8 mouse cellular contexts compared by ENCODE assay signal in genomic region chr2:26586294-26587043, GRCm38 (mm10). TPM values are rescaled to one million over a fixed set of nuclear protein-coding genes. Genes with fewer than 3 reads are reported as not detected.
DNase-seq lines count a peak whose midpoint lies in the region; ATAC-seq and TF ChIP-seq lines count a peak whose summit lies in the region.

Gene Gm20532 (plus strand): TSS chr2:26586639.

- H3K4me1 ChIP-seq in heart, embryonic 12.5 days (replicated peaks): peaks cover 54% of the 10 kb centered on the region
- H3K4me1 ChIP-seq in liver, embryonic 15.5 days (replicated peaks): peaks cover 42% of the 10 kb centered on the region
- peaks cover 8% of the 10 kb centered on the region; the same call in 1 of the 2 replicates for H3K4me1 ChIP-seq in neural tube, embryonic 13.5 days (replicated peaks)
- peaks cover 9% of the 10 kb centered on the region for H3K4me1 ChIP-seq in thymus, adult 2 months (replicated peaks; ENCODE audit: control insufficient read depth, insufficient read depth, low read length)

- WGBS in heart, embryonic 12.5 days: under 1% methylated on average over 65 of the region's 65 CpGs
- WGBS in liver, embryonic 15.5 days (ENCODE audit: insufficient replicate concordance): under 1% methylated on average over 65 of the region's 65 CpGs
- under 1% methylated on average over 60 of the region's 65 CpGs for WGBS in neural tube, embryonic 13.5 days
- WGBS in thymus, adult 2 months: 3% methylated on average over 57 of the region's 65 CpGs

- peaks cover 26% of the 10 kb centered on the region for H3K36me3 ChIP-seq in heart, embryonic 12.5 days
- H3K36me3 ChIP-seq in liver, embryonic 15.5 days (replicated peaks): 0 out of 2 replicates have a peak, but pooled peaks cover 3% of the 10 kb centered on the region
- no peaks in the 10 kb centered on the region for H3K36me3 ChIP-seq in neural tube, embryonic 13.5 days
- no peaks in the 10 kb centered on the region for H3K36me3 ChIP-seq in thymus, adult 2 months (ENCODE audit: control insufficient read depth, insufficient read depth, low read length)

- H3K4me2 ChIP-seq in heart, embryonic 12.5 days: peak within 1 kb of the TSS; percentile 80
- H3K4me2 ChIP-seq in liver, embryonic 15.5 days: peak within 1 kb of the TSS; percentile 88
- peak within 1 kb of the TSS; percentile 66 for H3K4me2 ChIP-seq in neural tube, embryonic 13.5 days

- ATAC-seq in activated CD4-positive, CD25-positive, alpha-beta regulatory T cell, adult 4 months: peak; percentile 52
- peak; percentile 56 for ATAC-seq in heart, embryonic 12.5 days (ENCODE audit: insufficient number of reproducible peaks, low FRiP score)
- peak; percentile 65 for ATAC-seq in liver, embryonic 15.5 days (ENCODE audit: insufficient read depth)
- peak; percentile 83 for ATAC-seq in neural tube, embryonic 13.5 days (ENCODE audit: low read depth)

- peak within 1 kb of the TSS; percentile 69 for H3K4me3 ChIP-seq in heart, embryonic 12.5 days
- peak within 1 kb of the TSS; percentile 66 for H3K4me3 ChIP-seq in liver, embryonic 15.5 days (replicated peaks)
- H3K4me3 ChIP-seq in neural tube, embryonic 13.5 days: peak within 1 kb of the TSS; percentile 51
- H3K4me3 ChIP-seq in thymus, adult 2 months (ENCODE audit: control insufficient read depth, insufficient read depth, low read length): peak within 1 kb of the TSS; percentile 49

- H3K9ac ChIP-seq in heart, embryonic 12.5 days: peak within 1 kb of the TSS; percentile 86
- peak within 1 kb of the TSS; percentile 55 for H3K9ac ChIP-seq in liver, embryonic 15.5 days
- peak within 1 kb of the TSS; percentile 74 for H3K9ac ChIP-seq in neural tube, embryonic 13.5 days

- peak; percentile 67 for DNase-seq in CD4-positive helper T cell, adult 2 months (ENCODE audit: low read depth, low spot score)
- peak; percentile 64 for DNase-seq in embryo, embryonic 11.5 days (ENCODE audit: low read depth, low spot score)
- DNase-seq in kidney, postnatal 14 days: peak; percentile 76
- DNase-seq in thymus, adult 2 months: peak; percentile 68

- H3K9me3 ChIP-seq in heart, embryonic 12.5 days (replicated peaks): no peaks in the 10 kb centered on the region
- no peaks in the 10 kb centered on the region for H3K9me3 ChIP-seq in liver, embryonic 15.5 days (replicated peaks)
- H3K9me3 ChIP-seq in neural tube, embryonic 13.5 days: no peaks in the 10 kb centered on the region

- H3K27me3 ChIP-seq in heart, embryonic 12.5 days (replicated peaks): no peaks in the 10 kb centered on the region
- peaks cover 27% of the 10 kb centered on the region for H3K27me3 ChIP-seq in liver, embryonic 15.5 days
- no peaks in the 10 kb centered on the region for H3K27me3 ChIP-seq in neural tube, embryonic 13.5 days
- no peaks in the 10 kb centered on the region for H3K27me3 ChIP-seq in thymus, adult 2 months (ENCODE audit: control insufficient read depth, insufficient read depth, low read length)

- peak within 1 kb of the TSS; percentile 90 for H3K27ac ChIP-seq in heart, embryonic 12.5 days (ENCODE audit: poor library complexity, severe bottlenecking)
- H3K27ac ChIP-seq in liver, embryonic 15.5 days (replicated peaks): peak within 1 kb of the TSS; percentile 19; the same call in 1 of the 2 replicates
- H3K27ac ChIP-seq in neural tube, embryonic 13.5 days (replicated peaks): peak within 1 kb of the TSS; percentile 63
- no peak within 1 kb of the TSS for H3K27ac ChIP-seq in thymus, adult 2 months (ENCODE audit: control insufficient read depth, insufficient read depth, low read length)

- TF ChIP-seq POLR2A in thymus, adult 2 months (IDR thresholded peaks at IDR 0.05; ENCODE audit: control insufficient read depth, extremely low read depth, insufficient read depth, low read length, poor library complexity): no peak

- TF ChIP-seq CTCF in thymus, adult 2 months (IDR thresholded peaks at IDR 0.05; ENCODE audit: borderline replicate concordance, control insufficient read depth, extremely low read depth, insufficient read depth, low read length, poor library complexity): 0 out of 2 replicates have a peak, but pooled peaks have one; percentile 29

RNA-seq across cellular contexts. Expression of gene Gm20532, which starts in this region (rescaled TPM):
- polyA plus RNA-seq in activated CD4-positive, CD25-positive, alpha-beta regulatory T cell, adult 4 months (2017; shearing (Covaris generic)): not detected
- 0.28 TPM in 1 of 2 replicates, not detected in the other for polyA plus RNA-seq in heart, embryonic 12.5 days (2016; fragmentation: Nextera tagmentation; extraction: Ambion mirVana)
- not detected in 2 replicates for polyA plus RNA-seq in liver, embryonic 15.5 days (2015; fragmentation: Nextera tagmentation; extraction: Ambion mirVana)
- polyA plus RNA-seq in neural tube, embryonic 13.5 days (2015; fragmentation: Nextera tagmentation; extraction: Ambion mirVana): not detected in 2 replicates
- not detected in 2 replicates for polyA plus RNA-seq in thymus, adult 2 months (2012; rRNA removed)

Comparison
In these comparisons a context has a peak if more than half of its experiments do, and no peak if none do; other contexts are left out.
1. Peak in ATAC-seq in activated CD4-positive, CD25-positive, alpha-beta regulatory T cell, adult 4 months; RNA of the gene not detected or under 1 TPM.
2. Peak in ATAC-seq, H3K4me3 ChIP-seq, H3K27ac ChIP-seq, H3K9ac ChIP-seq and H3K4me2 ChIP-seq in heart, embryonic 12.5 days; RNA of the gene not detected or under 1 TPM.
3. Peak in ATAC-seq, H3K4me3 ChIP-seq, H3K27ac ChIP-seq, H3K9ac ChIP-seq and H3K4me2 ChIP-seq in liver, embryonic 15.5 days; RNA of the gene not detected or under 1 TPM.
4. Peak in ATAC-seq, H3K4me3 ChIP-seq, H3K27ac ChIP-seq, H3K9ac ChIP-seq and H3K4me2 ChIP-seq in neural tube, embryonic 13.5 days; RNA of the gene not detected or under 1 TPM.
5. Peak in DNase-seq and H3K4me3 ChIP-seq in thymus, adult 2 months; RNA of the gene not detected or under 1 TPM.